Mouse (Mus musculus) heart, postnatal 0 days (tissue): ENCODE results near the gene Lpar5. TPM values are rescaled to one million over a fixed set of nuclear protein-coding genes. Genes with fewer than 3 reads are reported as not detected.
A peak's percentile ranks its signal among the peaks of the same experiment; 100 is the strongest.

Experiments used
- ATAC-seq: fragments of 200-750 bp; cut with Nextera tagmentation; 2 replicates; pipeline ENCODE4 v1.8.0; 2017; ENCODE audit warnings: low read depth, moderate number of reproducible peaks, moderate library complexity; ENCODE audit not compliant: insufficient read depth
- DNase-seq: peaks from one replicate; pipeline ENCODE4 v3.0.0-alpha.2; 2016; ENCODE audit warnings: low spot score
- H3K27ac ChIP-seq: fragments of 300-500 bp; sonication (generic); 2 replicates; pipeline ENCODE4 v1.5.1; 2014; ENCODE audit warnings: low read depth, mild to moderate bottlenecking
- H3K27me3 ChIP-seq: fragments of 300-500 bp; sonication (generic); 2 replicates; pipeline ENCODE4 v1.6.1; 2014; ENCODE audit warnings: low read length, mixed read lengths; ENCODE audit not compliant: control insufficient read depth, insufficient read depth
- H3K36me3 ChIP-seq: fragments of 300-500 bp; sonication (generic); replicated peaks from 2 replicates; pipeline ENCODE4 v1.6.1; 2014; ENCODE audit warnings: low read length, mixed read lengths; ENCODE audit not compliant: control insufficient read depth, insufficient read depth
- H3K4me1 ChIP-seq: fragments of 300-500 bp; sonication (generic); 2 replicates; pipeline ENCODE4 v1.6.1; 2014; ENCODE audit warnings: antibody characterized with exemption; ENCODE audit not compliant: control insufficient read depth, insufficient read depth
- H3K4me2 ChIP-seq: fragments of 300-500 bp; sonication (generic); 2 replicates; pipeline ENCODE4 v1.6.1; 2014; ENCODE audit warnings: low read depth, mild to moderate bottlenecking, low read length, moderate library complexity
- H3K4me3 ChIP-seq: fragments of 300-500 bp; sonication (generic); 2 replicates; pipeline ENCODE4 v1.5.1; 2014; ENCODE audit warnings: low read depth, low read length
- H3K9ac ChIP-seq: fragments of 300-500 bp; sonication (generic); replicated peaks from 2 replicates; pipeline ENCODE4 v1.6.1; 2014; ENCODE audit warnings: low read depth, low read length, mixed read lengths
- H3K9me3 ChIP-seq: fragments of 300-500 bp; sonication (generic); replicated peaks from 2 replicates; pipeline ENCODE4 v1.6.1; 2016; ENCODE audit warnings: low read length; ENCODE audit not compliant: control insufficient read depth
- CTCF ChIP-seq: IDR thresholded peaks from 2 replicates; pipeline ENCODE4 v1.5.1; 2016; ENCODE audit warnings: antibody characterized with exemption, control low read depth, low read depth
- EP300 ChIP-seq: IDR thresholded peaks from 2 replicates; pipeline ENCODE4 v1.6.1; 2016; ENCODE audit warnings: antibody characterized with exemption, low read depth
- WGBS: fragments of 180-500 bp; shearing (Covaris S2); extraction: QIAGEN DNeasy Blood & Tissue Kit; methylation state at CpG from one replicate; pipeline ENCODE4 v1.1.7; 2014; 5-methylcytosine and 5-hydroxymethylcytosine counted together
- polyA plus RNA-seq: library from polyadenylated mRNA; unstranded; fragments of >200 nt; fragmentation: Nextera tagmentation; extraction: Ambion mirVana; gene quantifications from 2 replicates; pipeline ENCODE4 v1.2.1, GENCODE M21; 2015
- total RNA-seq: library from RNA; depleted of rRNA; stranded (reverse); fragments of >200 nt; gene quantifications from 2 replicates; pipeline ENCODE4 v1.2.3, GENCODE M21; 2014; ENCODE audit warnings: low replicate concordance

Gene Lpar5
- total and polyA plus RNA-seq, 2 experiments from 2014 or later = 0.12 TPM; not detected in 1

- no peak overlapping the region for H3K27ac ChIP-seq
- no peak overlapping the region for H3K9ac ChIP-seq
- no peak overlapping the region for H3K4me2 ChIP-seq
- DNase-seq = no peak
- no peaks in the 10 kb centered on the region for H3K27me3 ChIP-seq
- H3K36me3 ChIP-seq = peaks cover 100% of the 10 kb centered on the region
- H3K4me1 ChIP-seq = no peaks in the 10 kb centered on the region
- no peak for ATAC-seq
- TF ChIP-seq EP300 = no peak
- H3K9me3 ChIP-seq = no peaks in the 10 kb centered on the region
- no peak overlapping the region for H3K4me3 ChIP-seq
- WGBS = 86% methylated on average over 14 of the region's 14 CpGs
Observed at GRCm38 (mm10) chr6:125109371-125109770, 41.7 kb downstream of the Lpar5 start.

- H3K4me3 ChIP-seq = no peak overlapping the region
- no peak overlapping the region for H3K27ac ChIP-seq
- no peak for ATAC-seq
- H3K4me1 ChIP-seq = no peaks in the 10 kb centered on the region
- no peaks in the 10 kb centered on the region for H3K9me3 ChIP-seq
- no peaks in the 10 kb centered on the region for H3K27me3 ChIP-seq
- no peak for DNase-seq
- H3K9ac ChIP-seq = no peak overlapping the region
- H3K36me3 ChIP-seq = peaks cover 97% of the 10 kb centered on the region
- 93% methylated on average over 7 of the region's 7 CpGs for WGBS
- TF ChIP-seq CTCF (peak; percentile 43), EP300 (no peak)
- H3K4me2 ChIP-seq = no peak overlapping the region
Observed at GRCm38 (mm10) chr6:125110927-125111326, 43.2 kb downstream of the Lpar5 start.

- Histone ChIP-seq H3K36me3 (peaks cover 97% of the 10 kb centered on the region), H3K9me3 (no peaks in the 10 kb centered on the region), H3K9ac (no peak overlapping the region), H3K4me3 (no peak overlapping the region), H3K4me2 (no peak overlapping the region), H3K27me3 (no peaks in the 10 kb centered on the region), H3K4me1 (no peaks in the 10 kb centered on the region), H3K27ac (no peak overlapping the region)
- no peak for TF ChIP-seq EP300
- TF ChIP-seq CTCF = no peak
- ATAC-seq (no peak), DNase-seq (no peak)
- WGBS = 87% methylated on average over 11 of the region's 11 CpGs
Observed at GRCm38 (mm10) chr6:125112553-125112952, 44.8 kb downstream of the Lpar5 start.

- Histone ChIP-seq H3K4me3 (no peak overlapping the region), H3K9me3 (no peaks in the 10 kb centered on the region), H3K36me3 (peaks cover 96% of the 10 kb centered on the region), H3K27ac (no peak overlapping the region), H3K27me3 (no peaks in the 10 kb centered on the region), H3K9ac (no peak overlapping the region), H3K4me2 (no peak overlapping the region), H3K4me1 (no peaks in the 10 kb centered on the region)
- no peak for DNase-seq
- TF ChIP-seq EP300 (no peak), CTCF (no peak)
- no peak for ATAC-seq
- WGBS = 90% methylated on average over 8 of the region's 8 CpGs
Observed at GRCm38 (mm10) chr6:125119387-125119786, 51.7 kb downstream of the Lpar5 start.

- no peak for DNase-seq
- H3K27me3 ChIP-seq = no peaks in the 10 kb centered on the region
- H3K36me3 ChIP-seq = peaks cover 75% of the 10 kb centered on the region
- H3K4me3 ChIP-seq = no peak overlapping the region
- no peak for ATAC-seq
- peaks cover 7% of the 10 kb centered on the region; the same call in 1 of the 2 replicates for H3K4me1 ChIP-seq
- H3K4me2 ChIP-seq = no peak overlapping the region
- WGBS = 84% methylated on average over 12 of the region's 12 CpGs
- TF ChIP-seq CTCF (no peak), EP300 (no peak)
- no peaks in the 10 kb centered on the region for H3K9me3 ChIP-seq
- no peak overlapping the region for H3K27ac ChIP-seq
- H3K9ac ChIP-seq = no peak overlapping the region
Observed at GRCm38 (mm10) chr6:125128724-125129123, 61.0 kb downstream of the Lpar5 start.

GRCm38 (mm10) chr6:125129710-125130402 is 62.1 kb downstream of the Lpar5 start:
- peaks cover 75% of the 10 kb centered on the region for H3K36me3 ChIP-seq
- ATAC-seq = no peak

More at GRCm38 (mm10) chr6:125129710-125130402, 62.1 kb downstream of the Lpar5 start:
- Histone ChIP-seq H3K9ac (no peak overlapping the region), H3K4me2 (no peak overlapping the region), H3K27me3 (no peaks in the 10 kb centered on the region), H3K4me1 (peaks cover 7% of the 10 kb centered on the region; the same call in 1 of the 2 replicates), H3K9me3 (no peaks in the 10 kb centered on the region), H3K4me3 (no peak overlapping the region), H3K27ac (no peak overlapping the region)
- TF ChIP-seq CTCF (no peak), EP300 (no peak)
- no peak for DNase-seq
- 88% methylated on average over 20 of the region's 20 CpGs for WGBS
